Mouse (Mus musculus) brain, embryonic 14.5 days (tissue): ENCODE measurements at regions not wholly inside any gene's neighbourhood (a gene's known extent, or its start where the extent isn't known, plus 50 kb on each side); places are given as distances from the start of the nearest gene placed in this dataset.
A peak's percentile ranks its signal among the peaks of the same experiment; 100 is the strongest.

Experiments used
- DNase-seq: peaks from one replicate; pipeline ENCODE4 v3.0.0-alpha.2; 2011; ENCODE audit warnings: low read depth
- CTCF ChIP-seq: fragments of 200-500 bp; IDR thresholded peaks from 2 replicates; pipeline ENCODE4 v1.5.1; 2012; ENCODE audit warnings: inconsistent platforms, mild to moderate bottlenecking, moderate library complexity, borderline replicate concordance; ENCODE audit not compliant: insufficient read depth, insufficient read length; ENCODE audit errors: extremely low read depth
- POLR2A ChIP-seq: fragments of 200-500 bp; IDR thresholded peaks from 2 replicates; pipeline ENCODE4 v1.6.1; 2012; ENCODE audit warnings: mild to moderate bottlenecking, inconsistent platforms, borderline replicate concordance; ENCODE audit not compliant: poor library complexity, insufficient read depth, insufficient read length, severe bottlenecking; ENCODE audit errors: extremely low read depth

- DNase-seq = no peak
- TF ChIP-seq POLR2A (no peak), CTCF (no peak)
Measured at GRCm38 (mm10) chr2:79060320-79060719, 192.4 kb downstream of the Ube2e3 start.

GRCm38 (mm10) chr2:79061645-79062044 lies 193.6 kb upstream of the Itga4 start:
- TF ChIP-seq POLR2A (no peak), CTCF (no peak)
- peak; percentile 78 for DNase-seq

- no peak for TF ChIP-seq CTCF
- no peak for TF ChIP-seq POLR2A
- DNase-seq = peak; percentile 76
Measured at GRCm38 (mm10) chr2:79062196-79062636, 193.0 kb upstream of the Itga4 start.

GRCm38 (mm10) chr2:79063641-79064040 lies 191.6 kb upstream of the Itga4 start:
- no peak for TF ChIP-seq POLR2A
- no peak for TF ChIP-seq CTCF
- no peak for DNase-seq

GRCm38 (mm10) chr2:79065321-79065720 lies 189.9 kb upstream of the Itga4 start:
- TF ChIP-seq POLR2A = no peak
- TF ChIP-seq CTCF = no peak
- no peak for DNase-seq

GRCm38 (mm10) chr2:79076115-79076514 lies 179.1 kb upstream of the Itga4 start:
- TF ChIP-seq POLR2A = no peak
- TF ChIP-seq CTCF = no peak
- no peak for DNase-seq

GRCm38 (mm10) chr2:79078836-79079394 lies 176.3 kb upstream of the Itga4 start:
- no peak for DNase-seq
- TF ChIP-seq CTCF (no peak), POLR2A (no peak)

- TF ChIP-seq POLR2A = no peak
- DNase-seq = no peak
Measured at GRCm38 (mm10) chr2:79081769-79082168, 173.5 kb upstream of the Itga4 start.

- TF ChIP-seq CTCF = no peak
- no peak for TF ChIP-seq POLR2A
- no peak for DNase-seq
Measured at GRCm38 (mm10) chr2:79086280-79086679, 168.9 kb upstream of the Itga4 start.

- TF ChIP-seq POLR2A = no peak
- no peak for TF ChIP-seq CTCF
- DNase-seq = peak; percentile 12
Measured at GRCm38 (mm10) chr2:79086857-79087578, 168.2 kb upstream of the Itga4 start.

GRCm38 (mm10) chr2:79087600-79088205 lies 167.5 kb upstream of the Itga4 start:
- TF ChIP-seq CTCF (no peak), POLR2A (no peak)
- DNase-seq = peak; percentile 27

GRCm38 (mm10) chr2:79090273-79090672 lies 165.0 kb upstream of the Itga4 start:
- DNase-seq = no peak
- TF ChIP-seq CTCF (no peak), POLR2A (no peak)
